Mouse (Mus musculus): Measurements from ENCODE around the gene Zbtb16.

The Zbtb16 gene

GRCm38 (mm10) chr9:48826377-48826889 lies 9.6 kb downstream of the Zbtb16 start:
- no peak for DNase-seq (ENCODE audit: low spot score)

- DNase-seq (ENCODE audit: low spot score): no peak
Measured at GRCm38 (mm10) chr9:48824533-48825130, 11.4 kb downstream of the Zbtb16 start.

- no peak for DNase-seq (ENCODE audit: low spot score)
Measured at GRCm38 (mm10) chr9:48823851-48824250, 12.2 kb downstream of the Zbtb16 start.

GRCm38 (mm10) chr9:48823319-48823705 lies 12.7 kb downstream of the Zbtb16 start:
- no peak for DNase-seq (ENCODE audit: low spot score)

- no peak for DNase-seq (ENCODE audit: low spot score)
Measured at GRCm38 (mm10) chr9:48822586-48823318, 13.3 kb downstream of the Zbtb16 start.

- DNase-seq (ENCODE audit: low spot score): no peak
Measured at GRCm38 (mm10) chr9:48821916-48822585, 14.0 kb downstream of the Zbtb16 start.

GRCm38 (mm10) chr9:48821431-48821830 lies 14.6 kb downstream of the Zbtb16 start:
- no peak for DNase-seq (ENCODE audit: low spot score)

- no peak for DNase-seq (ENCODE audit: low spot score)
Measured at GRCm38 (mm10) chr9:48820791-48821190, 15.2 kb downstream of the Zbtb16 start.

- no peak for DNase-seq (ENCODE audit: low spot score)
Measured at GRCm38 (mm10) chr9:48819695-48820094, 16.3 kb downstream of the Zbtb16 start.

GRCm38 (mm10) chr9:48819137-48819536 lies 16.9 kb downstream of the Zbtb16 start:
- no peak for DNase-seq (ENCODE audit: low spot score)

- no peak for DNase-seq (ENCODE audit: low spot score)
Measured at GRCm38 (mm10) chr9:48817907-48818306, 18.1 kb downstream of the Zbtb16 start.

GRCm38 (mm10) chr9:48817399-48817793 lies 18.6 kb downstream of the Zbtb16 start:
- DNase-seq (ENCODE audit: low spot score): no peak

- DNase-seq (ENCODE audit: low spot score): no peak
Measured at GRCm38 (mm10) chr9:48816678-48817398, 19.2 kb downstream of the Zbtb16 start.

GRCm38 (mm10) chr9:48816157-48816556 lies 19.9 kb downstream of the Zbtb16 start:
- no peak for DNase-seq (ENCODE audit: low spot score)

GRCm38 (mm10) chr9:48814881-48815495 lies 21.0 kb downstream of the Zbtb16 start:
- DNase-seq (ENCODE audit: low spot score): no peak

GRCm38 (mm10) chr9:48813960-48814880 lies 21.8 kb downstream of the Zbtb16 start:
- DNase-seq (ENCODE audit: low spot score): no peak

- no peak for DNase-seq (ENCODE audit: low spot score)
Measured at GRCm38 (mm10) chr9:48812352-48812751, 23.7 kb downstream of the Zbtb16 start.

- DNase-seq (ENCODE audit: low spot score): no peak
Measured at GRCm38 (mm10) chr9:48806591-48806990, 29.4 kb downstream of the Zbtb16 start.

- no peak for DNase-seq (ENCODE audit: low spot score)
Measured at GRCm38 (mm10) chr9:48805850-48806249, 30.2 kb downstream of the Zbtb16 start.

GRCm38 (mm10) chr9:48804509-48804908 lies 31.5 kb downstream of the Zbtb16 start:
- DNase-seq (ENCODE audit: low spot score): no peak

Data from urinary bladder, postnatal 25 days (tissue).